Comparison of ENCODE assay signal across 7 mouse cellular contexts in genomic region chr12:22030263-22030662, GRCm38 (mm10).
DNase-seq lines count a peak whose midpoint lies in the region; ATAC-seq and TF ChIP-seq lines count a peak whose summit lies in the region.
"Not testable (repeated sequence)": the region's sequence is repeated elsewhere in the genome, so short reads cannot be mapped to it uniquely, and the experiment has no call there.

No protein-coding gene starts in this region.

- not testable (repeated sequence) for H3K27ac ChIP-seq in ES-E14 (ENCODE audit: insufficient read depth, low read depth, low read length, poor library complexity, severe bottlenecking); embryonic facial prominence, embryonic 11.5 days (replicated peaks; ENCODE audit: low read depth, low read length); heart, embryonic 11.5 days (ENCODE audit: low read depth, low read length); hindbrain, embryonic 15.5 days (replicated peaks); kidney, postnatal 0 days; liver, embryonic 12.5 days; neural tube, embryonic 12.5 days

- ATAC-seq in embryonic facial prominence, embryonic 11.5 days (replicated peaks; ENCODE audit: insufficient number of reproducible peaks, low FRiP score, low TSS enrichment, low read depth); heart, embryonic 11.5 days (replicated peaks; ENCODE audit: insufficient number of reproducible peaks, low FRiP score, low TSS enrichment); hindbrain, embryonic 15.5 days (ENCODE audit: low FRiP score, low read depth); kidney, postnatal 0 days (replicated peaks; ENCODE audit: low FRiP score, low read depth); liver, embryonic 12.5 days; neural tube, embryonic 12.5 days (ENCODE audit: low FRiP score, low read depth): not testable (repeated sequence)

- not testable (repeated sequence) for H3K36me3 ChIP-seq in ES-E14 (ENCODE audit: control insufficient read depth, insufficient read depth, low read length, poor library complexity, severe bottlenecking); embryonic facial prominence, embryonic 11.5 days (replicated peaks; ENCODE audit: control insufficient read depth, insufficient read depth, low read depth, low read length); heart, embryonic 11.5 days (ENCODE audit: control insufficient read depth, insufficient read depth, low read length); hindbrain, embryonic 15.5 days; kidney, postnatal 0 days (ENCODE audit: insufficient read depth, low read length); liver, embryonic 12.5 days; neural tube, embryonic 12.5 days

- not testable (repeated sequence) for H3K27me3 ChIP-seq in embryonic facial prominence, embryonic 11.5 days (ENCODE audit: control insufficient read depth, insufficient read depth, low read length); heart, embryonic 11.5 days (ENCODE audit: control insufficient read depth, insufficient read depth, low read length); hindbrain, embryonic 15.5 days; kidney, postnatal 0 days (ENCODE audit: insufficient read depth, low read length); liver, embryonic 12.5 days (replicated peaks); neural tube, embryonic 12.5 days (replicated peaks)

- not testable (repeated sequence) for H3K9me3 ChIP-seq in ES-E14 (ENCODE audit: control insufficient read depth, insufficient read depth, low read depth, low read length); embryonic facial prominence, embryonic 11.5 days (replicated peaks; ENCODE audit: control insufficient read depth, low read length); heart, embryonic 11.5 days (replicated peaks; ENCODE audit: control insufficient read depth, low read length); hindbrain, embryonic 15.5 days; kidney, postnatal 0 days (replicated peaks; ENCODE audit: low read length); liver, embryonic 12.5 days (replicated peaks); neural tube, embryonic 12.5 days

- 10% methylated on average over 26 of the region's 45 CpGs for WGBS in embryonic facial prominence, embryonic 11.5 days
- WGBS in heart, embryonic 11.5 days (ENCODE audit: insufficient replicate concordance), result 5% methylated on average over 35 of the region's 45 CpGs
- 12% methylated on average over 29 of the region's 45 CpGs for WGBS in hindbrain, embryonic 15.5 days
- 11% methylated on average over 29 of the region's 45 CpGs for WGBS in kidney, postnatal 0 days
- WGBS in liver, embryonic 12.5 days (ENCODE audit: insufficient replicate concordance), result 8% methylated on average over 45 of the region's 45 CpGs
- WGBS in neural tube, embryonic 12.5 days, result 10% methylated on average over 45 of the region's 45 CpGs

- not testable (repeated sequence) for H3K4me1 ChIP-seq in ES-E14 (ENCODE audit: control insufficient read depth in 2 of 2, insufficient read depth in 2 of 2, low read length in 2 of 2, poor library complexity in 1 of 2); embryonic facial prominence, embryonic 11.5 days (ENCODE audit: control insufficient read depth, insufficient read depth, low read length); heart, embryonic 11.5 days (ENCODE audit: control insufficient read depth, insufficient read depth, low read length); hindbrain, embryonic 15.5 days (replicated peaks); kidney, postnatal 0 days (replicated peaks; ENCODE audit: insufficient read depth, low read length); liver, embryonic 12.5 days; neural tube, embryonic 12.5 days

- peak overlapping the region; percentile 65 for H3K9ac ChIP-seq in ES-E14 (ENCODE audit: insufficient read depth, low read depth, low read length, poor library complexity, severe bottlenecking)
- H3K9ac ChIP-seq in embryonic facial prominence, embryonic 11.5 days (replicated peaks; ENCODE audit: low read length); heart, embryonic 11.5 days (ENCODE audit: low read depth, low read length); hindbrain, embryonic 15.5 days; kidney, postnatal 0 days (ENCODE audit: low read depth, low read length); liver, embryonic 12.5 days; neural tube, embryonic 12.5 days: not testable (repeated sequence)

- H3K4me3 ChIP-seq in ES-E14 (ENCODE audit: insufficient read depth in 1 of 2, low read depth in 1 of 2, low read length in 2 of 2, poor library complexity in 1 of 2, severe bottlenecking in 1 of 2), result peak overlapping the region; percentile 61 to 68
- H3K4me3 ChIP-seq in embryonic facial prominence, embryonic 11.5 days (ENCODE audit: low read depth, low read length), result peak overlapping the region; percentile 23
- peak overlapping the region; percentile 22; the same call in 1 of the 2 replicates for H3K4me3 ChIP-seq in heart, embryonic 11.5 days (ENCODE audit: low read depth, low read length)
- H3K4me3 ChIP-seq in hindbrain, embryonic 15.5 days, result peak overlapping the region; percentile 8; the same call in 1 of the 2 replicates
- not testable (repeated sequence) for H3K4me3 ChIP-seq in kidney, postnatal 0 days (replicated peaks; ENCODE audit: low read depth, low read length)
- H3K4me3 ChIP-seq in liver, embryonic 12.5 days, result peak overlapping the region; percentile 21; the same call in 1 of the 2 replicates
- H3K4me3 ChIP-seq in neural tube, embryonic 12.5 days, result peak overlapping the region; percentile 26

- in situ Hi-C loops in ES-E14 (cut with MboI; ENCODE audit: low sequenced_read_pairs in 2 of 2, unreplicated experiment in 2 of 2), result not testable (repeated sequence)

- DNase-seq in ES-E14 (ENCODE audit: low read depth, low spot score), result peak; percentile 4
- not testable (repeated sequence) for DNase-seq in embryonic facial prominence, embryonic 11.5 days (ENCODE audit: low spot score); kidney, postnatal 0 days (ENCODE audit: low spot score)

- not testable (repeated sequence) for H3K4me2 ChIP-seq in embryonic facial prominence, embryonic 11.5 days (ENCODE audit: low read depth, low read length); hindbrain, embryonic 15.5 days
- H3K4me2 ChIP-seq in heart, embryonic 11.5 days, result peak overlapping the region; percentile 29
- peak overlapping the region; percentile 25 for H3K4me2 ChIP-seq in kidney, postnatal 0 days (ENCODE audit: low read length)
- H3K4me2 ChIP-seq in liver, embryonic 12.5 days, result peak overlapping the region; percentile 25; the same call in 1 of the 2 replicates
- H3K4me2 ChIP-seq in neural tube, embryonic 12.5 days (replicated peaks), result peak overlapping the region; percentile 31

- not testable (repeated sequence) for TF ChIP-seq CTCF in kidney, postnatal 0 days (IDR thresholded peaks at IDR 0.05; ENCODE audit: low read depth)
